9 mouse cellular contexts compared by ENCODE assay signal in the genomic region with DNA sequence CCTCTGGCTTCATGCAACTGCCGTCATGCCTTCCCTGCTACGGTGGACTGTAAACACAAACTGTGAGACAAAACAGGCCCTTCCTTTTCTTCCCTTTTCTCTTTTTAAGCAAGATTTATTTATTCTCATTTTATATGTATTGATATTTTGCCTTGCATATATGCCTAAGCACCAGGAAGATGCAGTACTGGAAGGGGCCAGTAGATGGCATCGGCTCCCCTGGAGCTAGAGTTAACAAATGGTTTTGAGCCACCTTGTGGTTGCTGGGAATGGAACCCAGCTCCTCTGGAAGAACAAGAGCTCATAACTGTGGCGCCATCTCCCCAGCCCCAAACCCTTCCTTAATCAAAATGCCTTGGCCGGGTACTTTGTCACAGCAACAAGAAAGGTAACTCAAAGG. TPM values are rescaled to one million over a fixed set of nuclear protein-coding genes. Genes with fewer than 3 reads are reported as not detected.
DNase-seq lines count a peak whose midpoint lies in the region; ATAC-seq and TF ChIP-seq lines count a peak whose summit lies in the region.
"Had no signal": no experiment of that assay in that cellular context is flagged by ENCODE, and none has a peak within 500 bp of the region (broad histone marks: within the 10 kb centered on the region; RNA-seq: fewer than 3 reads in every experiment).

No protein-coding gene starts in this region.

- H3K27ac ChIP-seq in forebrain, embryonic 14.5 days (ENCODE audit: low read depth, low read length) = no peak overlapping the region
- H3K27ac ChIP-seq in forebrain, embryonic 15.5 days (replicated peaks) = no peak overlapping the region
- H3K27ac ChIP-seq in midbrain, postnatal 0 days (ENCODE audit: low read depth, low read length) = no peak overlapping the region
- H3K27ac ChIP-seq: hindbrain, embryonic 15.5 days had no signal

- no peaks in the 10 kb centered on the region for H3K27me3 ChIP-seq in forebrain, embryonic 14.5 days (replicated peaks; ENCODE audit: control insufficient read depth, insufficient read depth, low read length)
- no peaks in the 10 kb centered on the region for H3K27me3 ChIP-seq in forebrain, embryonic 15.5 days
- no peaks in the 10 kb centered on the region for H3K27me3 ChIP-seq in midbrain, postnatal 0 days (ENCODE audit: insufficient read depth, low read length)
- H3K27me3 ChIP-seq: hindbrain, embryonic 15.5 days had no signal

- H3K4me3 ChIP-seq in forebrain, embryonic 14.5 days (ENCODE audit: low read depth, low read length) = no peak overlapping the region
- no peak overlapping the region for H3K4me3 ChIP-seq in forebrain, embryonic 15.5 days
- no peak overlapping the region for H3K4me3 ChIP-seq in midbrain, postnatal 0 days (ENCODE audit: low read depth, low read length)
- H3K4me3 ChIP-seq: hindbrain, embryonic 15.5 days had no signal

- H3K9me3 ChIP-seq in forebrain, embryonic 14.5 days (replicated peaks; ENCODE audit: control insufficient read depth, low read length) = no peaks in the 10 kb centered on the region
- no peaks in the 10 kb centered on the region for H3K9me3 ChIP-seq in forebrain, embryonic 15.5 days
- no peaks in the 10 kb centered on the region for H3K9me3 ChIP-seq in midbrain, postnatal 0 days (ENCODE audit: low read length)
- H3K9me3 ChIP-seq: hindbrain, embryonic 15.5 days had no signal

- no peaks in the 10 kb centered on the region for H3K36me3 ChIP-seq in forebrain, embryonic 14.5 days (ENCODE audit: control insufficient read depth, insufficient read depth, low read length)
- no peaks in the 10 kb centered on the region for H3K36me3 ChIP-seq in forebrain, embryonic 15.5 days
- no peaks in the 10 kb centered on the region for H3K36me3 ChIP-seq in midbrain, postnatal 0 days (ENCODE audit: insufficient read depth, low read length)
- H3K36me3 ChIP-seq: hindbrain, embryonic 15.5 days had no signal

- TF ChIP-seq CTCF in midbrain, postnatal 0 days (IDR thresholded peaks at IDR 0.05) = peak; percentile 66

- no peak overlapping the region for H3K9ac ChIP-seq in forebrain, embryonic 14.5 days (ENCODE audit: low read length)
- H3K9ac ChIP-seq in forebrain, embryonic 15.5 days (replicated peaks) = no peak overlapping the region
- H3K9ac ChIP-seq in midbrain, postnatal 0 days (replicated peaks; ENCODE audit: low read length, poor library complexity, severe bottlenecking) = no peak overlapping the region
- H3K9ac ChIP-seq: hindbrain, embryonic 15.5 days had no signal

- H3K4me2 ChIP-seq in forebrain, embryonic 14.5 days (ENCODE audit: low read length) = no peak overlapping the region
- H3K4me2 ChIP-seq in forebrain, embryonic 15.5 days (replicated peaks) = no peak overlapping the region
- H3K4me2 ChIP-seq in midbrain, postnatal 0 days (ENCODE audit: low read depth, low read length, poor library complexity, severe bottlenecking) = no peak overlapping the region
- H3K4me2 ChIP-seq: hindbrain, embryonic 15.5 days had no signal

- H3K4me1 ChIP-seq in forebrain, embryonic 14.5 days (ENCODE audit: control insufficient read depth, insufficient read depth, low read length) = 0 out of 2 replicates have a peak, but pooled peaks cover under 1% of the 10 kb centered on the region
- H3K4me1 ChIP-seq in forebrain, embryonic 15.5 days = no peaks in the 10 kb centered on the region; the same call in 1 of the 2 replicates
- H3K4me1 ChIP-seq in midbrain, postnatal 0 days (ENCODE audit: insufficient read depth, low read length) = no peaks in the 10 kb centered on the region

- DNase-seq in forebrain, embryonic 14.5 days (ENCODE audit: low spot score) = peak; percentile 36
- peak; percentile 25 for DNase-seq in right cerebral cortex, postnatal 14 days
- DNase-seq in right cerebral cortex, adult 18-20 months = no peak
- DNase-seq in embryo, embryonic 9.5 days (ENCODE audit: extremely low spot score) = peak; percentile 40
- peak; percentile 21 for DNase-seq in midbrain, postnatal 0 days (ENCODE audit: low spot score)
- DNase-seq in adrenal gland, postnatal 25 days = no peak

- WGBS in forebrain, embryonic 14.5 days = 92% methylated on average over 5 of the region's 5 CpGs
- WGBS in forebrain, embryonic 15.5 days = 91% methylated on average over 5 of the region's 5 CpGs
- 89% methylated on average over 5 of the region's 5 CpGs for WGBS in midbrain, postnatal 0 days

- ATAC-seq in forebrain, embryonic 14.5 days = no peak
- ATAC-seq in forebrain, embryonic 15.5 days (replicated peaks) = no peak
- no peak for ATAC-seq in midbrain, postnatal 0 days (ENCODE audit: low FRiP score)
- ATAC-seq in activated CD4-positive, CD25-positive, alpha-beta regulatory T cell, adult 4 months = no peak

RNA-seq across cellular contexts. Expression of a gene that starts 12.5 kb away (rescaled TPM):
- not detected in 2 replicates for polyA plus RNA-seq in forebrain, embryonic 14.5 days (2014; fragmentation: Nextera tagmentation; extraction: Ambion mirVana)
- not detected in 2 replicates for polyA plus RNA-seq in forebrain, embryonic 15.5 days (2015; fragmentation: Nextera tagmentation; extraction: Ambion mirVana)
- total RNA-seq in midbrain, postnatal 0 days (2014; rRNA removed) = not detected in 2 replicates
- polyA plus RNA-seq in midbrain, postnatal 0 days (2015; fragmentation: Nextera tagmentation; extraction: Ambion mirVana) = not detected in 2 replicates
- not detected for polyA plus RNA-seq in activated CD4-positive, CD25-positive, alpha-beta regulatory T cell, adult 4 months (2017; shearing (Covaris generic))
- total RNA-seq in adrenal gland, postnatal 25 days (2021) = not detected in 2 replicates
- polyA plus RNA-seq: hindbrain, embryonic 15.5 days had no signal

RNA-seq across cellular contexts. Expression of a gene that starts 29.9 kb away (rescaled TPM):
- polyA plus RNA-seq in forebrain, embryonic 14.5 days (2014; fragmentation: Nextera tagmentation; extraction: Ambion mirVana) = 40.4 and 51.4 TPM in 2 replicates
- 76.7 and 76.8 TPM in 2 replicates for polyA plus RNA-seq in forebrain, embryonic 15.5 days (2015; fragmentation: Nextera tagmentation; extraction: Ambion mirVana)
- total RNA-seq in midbrain, postnatal 0 days (2014; rRNA removed) = 197 and 208 TPM in 2 replicates
- polyA plus RNA-seq in midbrain, postnatal 0 days (2015; fragmentation: Nextera tagmentation; extraction: Ambion mirVana) = 139 and 150 TPM in 2 replicates
- polyA plus RNA-seq in activated CD4-positive, CD25-positive, alpha-beta regulatory T cell, adult 4 months (2017; shearing (Covaris generic)) = not detected
- 3.0 and 4.1 TPM in 2 replicates for total RNA-seq in adrenal gland, postnatal 25 days (2021)

RNA-seq across cellular contexts. Expression of a gene that starts 32.2 kb away (rescaled TPM):
- polyA plus RNA-seq in forebrain, embryonic 14.5 days (2014; fragmentation: Nextera tagmentation; extraction: Ambion mirVana) = 1.7 and 1.9 TPM in 2 replicates
- polyA plus RNA-seq in forebrain, embryonic 15.5 days (2015; fragmentation: Nextera tagmentation; extraction: Ambion mirVana) = 3.4 and 4.0 TPM in 2 replicates
- 6.9 and 7.3 TPM in 2 replicates for total RNA-seq in midbrain, postnatal 0 days (2014; rRNA removed)
- 5.1 and 5.4 TPM in 2 replicates for polyA plus RNA-seq in midbrain, postnatal 0 days (2015; fragmentation: Nextera tagmentation; extraction: Ambion mirVana)
- polyA plus RNA-seq in activated CD4-positive, CD25-positive, alpha-beta regulatory T cell, adult 4 months (2017; shearing (Covaris generic)) = not detected
- 33.6 and 34.6 TPM in 2 replicates for total RNA-seq in adrenal gland, postnatal 25 days (2021)

RNA-seq across cellular contexts. Expression of a gene that starts 56.6 kb away (rescaled TPM):
- polyA plus RNA-seq in forebrain, embryonic 14.5 days (2014; fragmentation: Nextera tagmentation; extraction: Ambion mirVana) = 60.5 and 60.9 TPM in 2 replicates
- polyA plus RNA-seq in forebrain, embryonic 15.5 days (2015; fragmentation: Nextera tagmentation; extraction: Ambion mirVana) = 83.1 and 89.2 TPM in 2 replicates
- total RNA-seq in midbrain, postnatal 0 days (2014; rRNA removed) = 38.9 and 39.7 TPM in 2 replicates
- 88.1 and 90.9 TPM in 2 replicates for polyA plus RNA-seq in midbrain, postnatal 0 days (2015; fragmentation: Nextera tagmentation; extraction: Ambion mirVana)
- 10 to 100 TPM; 44.6 to 47.6 TPM for polyA plus RNA-seq in activated CD4-positive, CD25-positive, alpha-beta regulatory T cell, adult 4 months (2017; shearing (Covaris generic))
- 136 and 143 TPM in 2 replicates for total RNA-seq in adrenal gland, postnatal 25 days (2021)

Comparison
In these comparisons a context has a peak if more than half of its experiments do, and no peak if none do; other contexts are left out.
1. DNase-seq: peak in forebrain, embryonic 14.5 days (single experiment), right cerebral cortex, postnatal 14 days (single experiment), embryo, embryonic 9.5 days (single experiment) and midbrain, postnatal 0 days (single experiment); none in right cerebral cortex, adult 18-20 months (single experiment) and adrenal gland, postnatal 25 days (single experiment).
2. RNA of a gene that starts 29.9 kb away (polyA plus RNA-seq): 139 to 150 TPM in midbrain, postnatal 0 days, 76.7 to 76.8 TPM in forebrain, embryonic 15.5 days and 40.4 to 51.4 TPM in forebrain, embryonic 14.5 days; not detected in activated CD4-positive, CD25-positive, alpha-beta regulatory T cell, adult 4 months; every median in the first group is over 10 times any median in the second.